Mouse (Mus musculus) hindbrain, embryonic 14.5 days (tissue): ENCODE results near the gene Rph3al. TPM values are rescaled to one million over a fixed set of nuclear protein-coding genes. Genes with fewer than 3 reads are reported as not detected.
A peak's percentile ranks its signal among the peaks of the same experiment; 100 is the strongest.

Source experiments
- ATAC-seq: fragments of 200-750 bp; cut with Nextera tagmentation; 2 replicates; pipeline ENCODE4 v1.8.0; 2017; ENCODE audit warnings: moderate number of reproducible peaks, mild to moderate bottlenecking, moderate TSS enrichment, moderate library complexity; ENCODE audit not compliant: low FRiP score
- DNase-seq: peaks from one replicate; pipeline ENCODE4 v3.0.0-alpha.2; 2015; ENCODE audit warnings: low spot score
- H3K27ac ChIP-seq: fragments of 300-500 bp; sonication (generic); 2 replicates; pipeline ENCODE4 v1.5.1; 2014; ENCODE audit warnings: mild to moderate bottlenecking, moderate library complexity
- H3K27me3 ChIP-seq: fragments of 300-500 bp; sonication (generic); 2 replicates; pipeline ENCODE4 v1.6.1; 2014; ENCODE audit warnings: mild to moderate bottlenecking, low read length, mixed read lengths; ENCODE audit not compliant: control insufficient read depth, insufficient read depth
- H3K36me3 ChIP-seq: fragments of 300-500 bp; sonication (generic); replicated peaks from 2 replicates; pipeline ENCODE4 v1.6.1; 2014; ENCODE audit not compliant: control insufficient read depth, insufficient read depth
- H3K4me1 ChIP-seq: fragments of 300-500 bp; sonication (generic); replicated peaks from 2 replicates; pipeline ENCODE4 v1.6.1; 2014; ENCODE audit warnings: antibody characterized with exemption, low read length, mixed read lengths; ENCODE audit not compliant: control insufficient read depth, insufficient read depth
- H3K4me2 ChIP-seq: fragments of 300-500 bp; sonication (generic); replicated peaks from 2 replicates; pipeline ENCODE4 v1.6.1; 2014; ENCODE audit warnings: mild to moderate bottlenecking, moderate library complexity
- H3K4me3 ChIP-seq: fragments of 300-500 bp; sonication (generic); replicated peaks from 2 replicates; pipeline ENCODE4 v1.5.1; 2014; ENCODE audit warnings: mild to moderate bottlenecking, low read length
- H3K9ac ChIP-seq: fragments of 300-500 bp; sonication (generic); 2 replicates; pipeline ENCODE4 v1.6.1; 2014
- H3K9me3 ChIP-seq: fragments of 300-500 bp; sonication (generic); 2 replicates; pipeline ENCODE4 v1.6.1; 2016; ENCODE audit warnings: low read length; ENCODE audit not compliant: control insufficient read depth
- WGBS: fragments of 180-500 bp; shearing (Covaris S2); extraction: QIAGEN DNeasy Blood & Tissue Kit; methylation state at CpG from one replicate; pipeline ENCODE4 v1.1.7; 2014; 5-methylcytosine and 5-hydroxymethylcytosine counted together
- polyA plus RNA-seq: library from polyadenylated mRNA; unstranded; fragments of >200 nt; fragmentation: Nextera tagmentation; extraction: Ambion mirVana; gene quantifications from 2 replicates; pipeline ENCODE4 v1.2.1, GENCODE M21; 2014

The Rph3al gene
- polyA plus RNA-seq, 1 experiment from 2014 or later, result 2.9 TPM

DNA sequence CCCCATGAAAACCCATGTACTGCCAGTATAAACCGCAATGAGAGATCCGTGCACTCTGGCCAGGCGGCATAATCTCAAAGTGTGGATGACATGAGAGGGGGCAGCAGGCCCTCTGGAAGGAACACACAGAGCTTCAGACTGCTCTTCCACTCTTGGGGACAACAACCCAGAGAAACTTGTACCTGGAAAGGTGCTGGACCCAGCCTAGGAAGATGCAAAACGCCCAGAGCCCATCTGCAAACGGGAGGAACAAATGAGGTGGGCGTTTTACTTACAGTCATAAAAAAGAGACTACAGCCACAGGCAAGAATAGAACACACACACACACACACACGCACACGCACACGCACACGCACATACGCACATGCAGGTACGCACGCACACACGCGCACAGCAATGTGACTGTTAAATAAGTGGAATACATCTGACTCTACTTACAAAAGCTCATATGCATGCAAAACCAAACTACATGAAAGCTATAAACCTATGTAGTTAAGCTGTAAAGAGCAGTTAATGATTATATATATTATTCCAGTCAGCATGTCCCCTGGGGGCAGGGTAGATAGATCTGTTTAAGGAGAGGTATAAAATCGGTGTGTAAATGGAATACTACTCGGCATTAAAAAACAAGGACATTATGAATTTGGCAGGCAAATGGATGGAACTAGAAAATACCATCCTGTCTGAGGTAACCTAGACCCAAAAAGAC lies 19.0 kb upstream of the Rph3al start:
- no peaks in the 10 kb centered on the region for H3K9me3 ChIP-seq
- no peaks in the 10 kb centered on the region for H3K4me1 ChIP-seq
- 89% methylated on average over 17 of the region's 17 CpGs for WGBS
- H3K27me3 ChIP-seq, result no peaks in the 10 kb centered on the region
- ATAC-seq (no peak), DNase-seq (no peak)
- H3K9ac ChIP-seq, result no peak overlapping the region
- no peaks in the 10 kb centered on the region for H3K36me3 ChIP-seq
- H3K27ac ChIP-seq, result no peak overlapping the region
- no peak overlapping the region for H3K4me3 ChIP-seq
- no peak overlapping the region for H3K4me2 ChIP-seq

DNA sequence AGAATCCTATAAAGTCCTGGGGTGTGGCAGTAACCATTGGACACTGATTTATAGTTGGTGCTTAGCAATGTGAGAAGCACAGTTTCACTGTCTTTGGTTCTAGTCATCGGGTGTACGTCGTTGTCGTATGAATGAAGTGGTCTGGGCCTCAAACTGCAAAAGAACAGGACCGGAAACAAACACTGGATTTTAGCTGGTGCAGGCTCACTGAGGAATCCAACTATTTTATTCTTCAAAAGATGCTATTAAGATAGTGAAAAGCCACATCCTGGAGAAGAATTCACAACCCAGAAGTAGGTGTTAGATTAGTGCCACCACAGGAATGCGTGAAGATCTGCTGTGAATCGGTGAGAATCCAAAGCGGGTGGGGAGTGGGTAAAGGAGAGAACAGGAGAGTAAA lies 18.4 kb upstream of the Rph3al start:
- no peak overlapping the region for H3K27ac ChIP-seq
- H3K4me3 ChIP-seq, result no peak overlapping the region
- no peaks in the 10 kb centered on the region for H3K36me3 ChIP-seq
- DNase-seq, result no peak
- no peaks in the 10 kb centered on the region for H3K4me1 ChIP-seq
- no peak overlapping the region for H3K9ac ChIP-seq
- ATAC-seq, result no peak
- H3K9me3 ChIP-seq, result no peaks in the 10 kb centered on the region
- H3K4me2 ChIP-seq, result no peak overlapping the region
- H3K27me3 ChIP-seq, result no peaks in the 10 kb centered on the region
- 82% methylated on average over 8 of the region's 8 CpGs for WGBS

DNA sequence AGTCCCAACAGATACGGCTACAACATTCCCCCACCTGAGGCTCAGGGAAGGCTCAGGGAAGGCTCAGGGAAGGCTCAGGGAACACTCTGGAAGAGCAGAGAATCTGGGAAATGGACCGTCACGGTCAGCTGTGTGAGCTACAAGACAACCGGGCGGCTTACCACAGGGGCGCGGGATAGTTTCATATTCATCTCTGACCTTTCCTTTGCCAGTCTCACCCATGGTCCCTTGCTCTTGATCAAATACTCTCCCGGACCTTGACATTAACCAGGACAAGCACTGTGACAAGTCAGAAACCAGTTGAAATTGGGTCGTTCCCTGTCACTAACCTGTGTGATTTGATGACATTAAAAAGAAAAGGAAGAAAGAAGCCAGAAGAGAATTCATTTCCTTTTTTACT lies 16.7 kb upstream of the Rph3al start:
- 88% methylated on average over 9 of the region's 9 CpGs for WGBS
- Histone ChIP-seq H3K4me2 (no peak overlapping the region), H3K36me3 (no peaks in the 10 kb centered on the region), H3K4me3 (no peak overlapping the region), H3K27ac (no peak overlapping the region), H3K4me1 (no peaks in the 10 kb centered on the region), H3K9ac (no peak overlapping the region), H3K9me3 (no peaks in the 10 kb centered on the region), H3K27me3 (no peaks in the 10 kb centered on the region)
- DNase-seq (no peak), ATAC-seq (no peak)

DNA sequence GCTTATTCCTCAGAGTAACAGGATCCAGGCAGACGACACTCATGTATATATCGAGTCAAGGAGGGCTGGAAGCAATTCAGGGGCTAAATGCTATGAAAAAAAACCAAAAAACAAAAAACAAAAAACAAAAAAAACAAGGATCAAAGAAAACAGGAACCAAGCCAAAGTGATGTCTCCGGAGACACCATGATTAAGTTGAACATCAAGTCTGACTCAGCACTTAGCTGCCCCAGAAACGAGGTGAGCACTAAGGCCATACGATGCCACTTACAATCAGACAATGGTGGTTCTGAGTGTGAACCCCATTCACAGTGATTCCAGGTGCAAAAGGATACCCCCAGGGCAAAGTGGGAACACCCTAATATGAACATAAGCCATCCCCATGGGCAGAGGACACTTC lies 13.7 kb upstream of the Rph3al start:
- no peak overlapping the region for H3K9ac ChIP-seq
- no peaks in the 10 kb centered on the region for H3K36me3 ChIP-seq
- DNase-seq, result no peak
- H3K4me1 ChIP-seq, result peaks cover 9% of the 10 kb centered on the region; the same call in 1 of the 2 replicates
- ATAC-seq, result no peak
- H3K9me3 ChIP-seq, result no peaks in the 10 kb centered on the region
- no peak overlapping the region for H3K27ac ChIP-seq
- WGBS, result 81% methylated on average over 5 of the region's 5 CpGs
- H3K4me2 ChIP-seq, result no peak overlapping the region
- H3K4me3 ChIP-seq, result no peak overlapping the region
- H3K27me3 ChIP-seq, result no peaks in the 10 kb centered on the region

DNA sequence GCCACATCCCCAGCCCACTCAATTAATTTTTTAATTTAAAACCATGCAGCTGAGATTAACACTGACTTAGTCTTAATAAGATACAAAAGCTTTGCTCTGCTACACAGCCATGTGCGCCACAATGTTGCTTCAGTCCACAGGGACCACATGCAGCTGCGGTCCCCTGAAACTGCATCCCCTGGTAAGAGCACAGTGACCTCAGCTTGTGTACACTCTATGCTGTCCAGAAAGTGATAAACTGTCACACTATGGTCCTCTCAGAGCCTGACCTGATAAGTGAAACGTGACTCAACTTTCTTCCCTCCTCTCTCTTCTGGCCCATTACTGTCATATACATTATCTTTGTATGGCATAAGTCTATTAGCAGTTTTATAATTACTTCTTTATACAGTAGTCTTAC lies 12.2 kb upstream of the Rph3al start:
- Histone ChIP-seq H3K4me1 (peaks cover 20% of the 10 kb centered on the region), H3K27me3 (no peaks in the 10 kb centered on the region), H3K36me3 (no peaks in the 10 kb centered on the region), H3K9ac (no peak overlapping the region), H3K9me3 (no peaks in the 10 kb centered on the region), H3K4me3 (no peak overlapping the region), H3K27ac (no peak overlapping the region), H3K4me2 (no peak overlapping the region)
- DNase-seq (no peak), ATAC-seq (no peak)
- 58% methylated on average over 3 of the region's 3 CpGs for WGBS

DNA sequence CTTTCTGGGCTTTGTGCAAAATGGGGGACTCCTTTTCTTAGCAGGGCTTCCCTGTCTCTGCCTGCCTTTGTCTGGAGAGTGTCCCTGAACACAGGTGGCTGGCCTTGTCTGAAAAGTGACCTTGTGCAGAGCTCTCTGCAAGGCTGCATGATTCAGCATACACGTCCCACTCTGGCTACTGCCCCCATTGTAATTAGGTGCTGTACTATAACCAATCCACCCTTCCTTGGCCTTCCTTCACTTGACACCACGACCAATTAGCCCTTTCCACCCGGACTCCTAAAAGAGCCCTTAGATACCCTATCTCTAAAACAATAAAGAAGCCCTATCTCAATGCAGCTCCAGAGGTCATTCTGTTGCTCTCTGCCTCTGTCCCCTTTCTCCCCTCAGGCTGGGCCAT lies 10.6 kb upstream of the Rph3al start:
- WGBS, result 43% methylated on average over 3 of the region's 3 CpGs
- no peaks in the 10 kb centered on the region for H3K9me3 ChIP-seq
- ATAC-seq (no peak), DNase-seq (no peak)
- H3K36me3 ChIP-seq, result no peaks in the 10 kb centered on the region
- peaks cover 20% of the 10 kb centered on the region for H3K4me1 ChIP-seq
- H3K27ac ChIP-seq, result no peak overlapping the region
- no peak overlapping the region for H3K4me3 ChIP-seq
- H3K4me2 ChIP-seq, result no peak overlapping the region
- no peak overlapping the region for H3K9ac ChIP-seq
- H3K27me3 ChIP-seq, result no peaks in the 10 kb centered on the region

DNA sequence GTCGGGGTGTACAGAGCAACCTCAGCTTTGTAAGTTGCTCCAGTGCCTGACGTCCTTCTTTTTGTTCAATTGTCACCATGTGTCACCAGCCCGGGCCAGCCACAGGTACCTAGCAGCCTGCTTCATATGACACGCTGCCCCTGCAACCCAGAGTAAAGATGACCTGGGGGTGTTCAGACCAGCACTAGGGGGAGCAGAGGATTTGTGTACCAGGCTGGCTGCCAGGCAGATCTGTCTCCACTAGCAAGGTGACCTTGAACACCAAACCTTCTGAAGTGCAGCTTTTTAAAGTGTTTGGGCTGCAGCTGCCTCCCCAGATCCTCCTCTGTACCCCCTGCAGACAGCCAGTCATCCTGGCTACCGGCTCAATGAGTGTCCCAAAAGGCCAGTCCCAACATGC lies 9.0 kb upstream of the Rph3al start:
- H3K36me3 ChIP-seq, result no peaks in the 10 kb centered on the region
- no peak overlapping the region for H3K9ac ChIP-seq
- H3K4me3 ChIP-seq, result no peak overlapping the region
- 37% methylated on average over 5 of the region's 5 CpGs for WGBS
- H3K9me3 ChIP-seq, result 0 out of 2 replicates have a peak, but pooled peaks cover 4% of the 10 kb centered on the region
- DNase-seq (no peak), ATAC-seq (no peak)
- H3K4me1 ChIP-seq, result peaks cover 20% of the 10 kb centered on the region
- no peak overlapping the region for H3K4me2 ChIP-seq
- H3K27me3 ChIP-seq, result no peaks in the 10 kb centered on the region
- peak overlapping the region; percentile 26; the same call in 1 of the 2 replicates for H3K27ac ChIP-seq

DNA sequence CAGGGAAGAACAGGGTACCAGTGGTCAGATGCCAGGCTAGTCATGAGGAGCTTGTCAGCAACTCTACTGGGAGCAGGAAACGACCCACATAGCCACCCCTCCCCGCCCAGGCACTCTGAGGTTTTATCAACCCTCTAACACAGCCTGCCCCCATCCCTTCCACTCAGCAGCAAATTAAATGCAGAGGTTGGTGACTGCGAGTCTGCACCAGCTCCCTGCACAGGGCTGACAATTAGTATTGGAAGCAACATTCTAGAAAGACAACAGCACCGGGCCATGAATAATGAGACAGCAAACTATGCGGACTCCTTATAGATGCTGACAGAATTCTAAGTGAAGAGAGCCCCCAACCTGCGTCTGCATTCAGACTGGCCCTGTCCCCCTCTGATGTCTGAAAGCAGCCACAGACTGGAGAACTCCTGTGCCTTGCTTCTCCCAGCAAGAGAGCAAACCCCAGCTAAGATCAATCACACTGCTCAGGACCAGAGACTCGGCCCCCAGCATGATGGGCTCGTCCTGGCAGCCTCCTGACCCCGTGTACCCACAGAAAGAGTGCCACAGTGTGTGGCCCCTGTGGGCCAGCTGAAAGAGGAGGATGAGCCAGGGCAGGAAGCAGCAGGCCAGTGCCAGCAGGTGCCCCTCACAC lies 7.7 kb upstream of the Rph3al start:
- Histone ChIP-seq H3K9ac (no peak overlapping the region), H3K4me1 (peaks cover 20% of the 10 kb centered on the region), H3K36me3 (no peaks in the 10 kb centered on the region), H3K9me3 (0 out of 2 replicates have a peak, but pooled peaks cover 4% of the 10 kb centered on the region), H3K4me2 (no peak overlapping the region), H3K4me3 (no peak overlapping the region), H3K27ac (peak overlapping the region; percentile 63), H3K27me3 (no peaks in the 10 kb centered on the region)
- DNase-seq, result no peak
- ATAC-seq, result no peak; the same call in 1 of the 2 replicates
- 6% methylated on average over 9 of the region's 9 CpGs for WGBS

DNA sequence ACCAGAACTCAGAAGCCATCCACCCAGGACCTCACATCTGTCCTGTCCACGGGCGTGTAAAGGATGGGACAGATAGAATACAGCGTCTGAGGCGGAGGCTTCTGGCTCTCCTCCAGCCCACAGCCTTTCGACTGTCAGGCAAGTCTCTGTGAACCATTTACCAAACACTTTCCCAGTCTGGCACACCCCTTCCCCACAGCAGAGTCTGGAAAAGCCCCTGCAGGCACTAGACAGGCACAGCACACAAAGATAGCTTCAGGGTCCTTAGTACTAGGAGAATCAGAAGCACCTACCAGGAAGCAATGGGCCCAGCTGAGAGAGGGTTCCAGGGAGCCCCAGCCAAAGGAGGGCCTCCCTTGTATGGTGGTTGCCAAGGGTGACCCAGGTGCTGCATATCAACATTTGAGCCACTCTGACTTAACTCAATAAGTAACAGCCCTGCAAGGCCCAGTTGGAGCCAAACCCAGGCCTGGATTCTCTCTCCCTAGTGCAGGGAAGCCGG lies 808 bp downstream of the Rph3al start:
- Histone ChIP-seq H3K4me2 (no peak overlapping the region), H3K4me3 (no peak overlapping the region), H3K9ac (no peak overlapping the region), H3K27ac (peak overlapping the region; percentile 14; the same call in 1 of the 2 replicates), H3K4me1 (0 out of 2 replicates have a peak, but pooled peaks cover 11% of the 10 kb centered on the region), H3K9me3 (no peaks in the 10 kb centered on the region), H3K27me3 (no peaks in the 10 kb centered on the region), H3K36me3 (no peaks in the 10 kb centered on the region)
- peak; percentile 31; the same call in 1 of the 2 replicates for ATAC-seq
- no peak for DNase-seq
- WGBS, result 25% methylated on average over 6 of the region's 6 CpGs
